Mouse (Mus musculus) cerebellum, postnatal 4 days (tissue): ENCODE data around the gene Cyp4a12b.
"Not testable (repeated sequence)": the region's sequence is repeated elsewhere in the genome, so short reads cannot be mapped to it uniquely, and the experiment has no call there.

ENCODE experiments used
- DNase-seq, 2 experiments: peaks; one replicate each; pipeline ENCODE4 v3.0.0; 2022; ENCODE audit warnings: low spot score in 2 of 2, mixed read lengths in 1 of 2

Gene Cyp4a12b

DNA sequence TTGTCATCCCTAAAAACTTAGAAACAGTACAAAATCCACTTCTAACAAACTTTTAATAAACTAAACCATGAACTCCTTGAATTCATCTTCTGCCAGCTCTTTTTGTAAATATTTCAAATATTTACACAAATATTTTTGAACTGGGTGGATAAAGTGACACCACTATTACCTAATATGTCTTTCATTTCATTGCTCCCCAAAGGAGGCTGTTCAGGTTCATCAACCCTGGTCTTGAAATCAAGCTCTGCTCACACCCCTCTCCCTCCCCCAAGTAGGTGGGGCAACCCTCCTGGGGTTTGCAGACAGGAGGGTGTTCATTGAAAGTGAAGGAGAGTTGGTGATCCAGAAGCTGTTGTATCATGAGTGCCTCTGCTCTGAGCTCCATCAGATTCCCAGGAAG lies at the start of gene Cyp4a12b:
Gene Cyp4a12b (plus strand): TSS at position 301 of the 400 bp plus-strand sequence.
- DNase-seq: not testable (repeated sequence)

DNA sequence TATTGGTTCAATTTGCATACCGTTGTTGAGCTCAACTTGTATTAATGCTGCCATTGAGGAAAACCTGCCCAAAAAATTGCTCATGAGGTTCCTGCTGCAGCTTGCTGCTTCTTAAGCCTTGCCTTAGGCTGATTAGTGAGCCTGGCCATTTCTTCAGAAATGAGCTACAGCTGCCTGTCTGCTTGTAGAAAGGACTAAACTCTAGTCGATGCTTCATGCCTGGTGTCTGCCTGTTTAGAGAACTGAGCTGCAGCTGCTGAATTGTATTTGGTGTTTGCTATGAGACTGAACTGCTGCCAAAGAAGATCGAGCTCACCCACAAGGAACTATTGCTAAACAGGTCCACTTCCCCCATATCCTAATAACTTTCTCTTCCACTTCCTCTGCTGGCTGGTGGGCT lies 45.8 kb upstream of the Cyp4a12b start:
- DNase-seq: not testable (repeated sequence)

DNA sequence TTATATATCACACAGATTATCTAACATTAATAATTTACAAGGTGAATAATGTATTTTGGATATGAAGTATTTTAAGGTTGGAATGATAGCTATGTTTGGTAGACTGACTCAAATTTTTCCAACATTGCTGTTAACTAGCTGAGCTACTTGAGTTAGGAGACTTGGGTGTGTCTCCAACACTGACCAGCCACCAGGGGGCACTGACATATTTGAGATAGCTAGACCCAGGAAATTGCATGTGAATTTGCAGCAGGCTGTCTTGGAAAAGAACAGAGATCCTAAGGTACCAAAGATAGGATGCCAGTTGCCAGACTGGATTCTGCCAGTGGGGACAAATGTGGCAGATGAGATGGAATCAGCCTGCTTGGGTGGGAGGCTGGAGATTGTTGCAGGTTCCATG lies 43.4 kb upstream of the Cyp4a12b start:
- DNase-seq: not testable (repeated sequence)

DNA sequence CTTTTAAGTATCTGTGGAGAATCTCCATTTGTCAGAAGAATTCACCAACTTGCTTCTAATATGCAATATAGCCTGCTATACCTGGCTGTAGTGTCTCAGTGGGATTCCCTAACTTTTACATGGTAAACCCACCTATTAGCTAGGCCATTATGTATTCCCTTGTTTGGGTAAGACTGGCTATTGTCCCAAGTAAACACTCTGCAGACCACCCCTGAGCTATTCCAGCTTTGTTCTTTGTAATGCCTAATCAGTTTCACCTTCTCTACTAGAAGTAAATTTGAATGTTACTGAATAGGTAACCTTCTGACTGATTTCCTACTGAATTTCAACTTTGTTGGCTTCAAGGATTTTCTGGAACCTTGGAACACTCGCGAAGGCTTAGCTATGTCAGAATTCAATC lies 15.2 kb upstream of the Cyp4a12b start:
- not testable (repeated sequence) for DNase-seq

DNA sequence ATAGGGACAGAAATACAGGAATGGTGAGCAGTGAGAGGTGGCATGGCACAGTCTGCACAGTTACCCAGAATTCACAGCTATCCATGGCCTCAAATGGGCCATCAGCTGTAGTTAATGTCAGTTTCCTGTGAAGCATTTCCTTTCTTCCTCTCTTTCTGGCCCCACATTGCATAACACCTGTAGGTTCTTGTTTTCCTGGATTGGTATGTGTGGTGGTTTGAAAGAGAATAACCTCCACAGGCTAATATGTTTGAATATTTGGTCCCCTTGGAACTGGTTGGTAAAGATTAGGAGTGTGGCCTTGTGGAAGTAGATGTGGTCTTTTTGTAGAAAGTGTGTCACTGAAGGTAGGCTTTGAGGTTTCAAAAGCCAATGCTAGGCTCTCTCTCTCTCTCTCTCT lies 14.5 kb upstream of the Cyp4a12b start:
- DNase-seq: not testable (repeated sequence)

DNA sequence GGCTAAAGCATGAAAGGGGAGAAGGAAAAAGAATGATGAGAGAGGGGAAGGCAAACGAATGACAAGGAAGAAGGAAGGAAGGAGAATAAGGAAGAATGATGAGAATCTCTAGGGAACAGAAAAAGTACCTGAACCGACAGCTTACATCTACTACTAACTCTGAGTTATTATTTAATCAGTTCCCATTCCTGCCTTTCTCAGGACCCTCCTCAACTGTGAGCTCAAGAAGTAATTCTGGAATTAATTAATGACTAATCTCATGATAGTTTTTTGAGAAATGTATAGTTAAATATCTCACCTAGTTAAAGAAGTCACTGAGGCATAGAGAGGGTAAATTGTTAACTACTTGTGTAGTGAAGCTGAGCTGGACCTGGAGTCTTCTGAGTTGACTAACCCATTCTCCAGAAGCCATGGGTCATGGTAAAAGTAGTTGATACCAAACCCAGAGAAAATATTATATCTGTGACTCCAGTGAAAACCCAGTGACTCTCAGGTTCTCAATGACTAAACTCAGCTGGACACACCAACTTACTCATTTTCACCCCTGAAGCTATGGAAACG lies 39.2 kb downstream of the Cyp4a12b start:
- DNase-seq: no peak

DNA sequence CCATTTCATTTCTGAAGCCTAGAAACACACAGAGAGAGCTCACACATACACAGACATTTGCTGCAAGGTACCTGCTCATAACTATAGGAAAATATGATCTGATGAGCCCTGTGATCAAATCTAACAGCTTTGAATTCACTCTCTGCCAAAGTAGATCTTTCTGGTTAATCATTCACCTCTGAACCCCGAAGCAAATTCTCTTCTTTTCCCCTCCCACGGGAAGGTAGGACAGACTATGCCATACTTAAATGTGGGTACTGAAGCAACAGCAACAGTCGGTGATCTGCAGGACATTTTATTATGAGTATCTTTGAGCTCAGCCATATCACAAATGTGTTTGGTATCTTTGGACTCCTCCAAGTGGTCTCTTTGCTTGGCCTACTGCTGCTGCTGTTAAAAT lies 40.9 kb downstream of the Cyp4a12b start, which contains the start of gene Cyp4a30b:
Gene Cyp4a30b (plus strand): TSS at position 301 of the 400 bp plus-strand sequence.
- no peak for DNase-seq

DNA sequence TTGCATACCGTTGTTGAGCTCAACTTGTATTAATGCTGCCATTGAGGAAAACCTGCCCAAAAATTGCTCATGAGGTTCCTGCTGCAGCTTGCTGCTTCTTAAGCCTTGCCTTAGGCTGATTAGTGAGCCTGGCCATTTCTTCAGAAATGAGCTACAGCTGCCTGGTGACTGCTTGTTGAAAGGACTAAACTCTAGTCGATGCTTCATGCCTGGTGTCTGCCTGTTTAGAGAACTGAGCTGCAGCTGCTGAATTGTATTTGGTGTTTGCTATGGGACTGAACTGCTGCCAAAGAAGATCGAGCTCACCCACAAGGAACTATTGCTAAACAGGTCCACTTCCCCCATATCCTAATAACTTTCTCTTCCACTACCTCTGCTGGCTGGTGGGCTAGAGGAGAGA lies 62.2 kb downstream of the Cyp4a12b start:
- not testable (repeated sequence) for DNase-seq

DNA sequence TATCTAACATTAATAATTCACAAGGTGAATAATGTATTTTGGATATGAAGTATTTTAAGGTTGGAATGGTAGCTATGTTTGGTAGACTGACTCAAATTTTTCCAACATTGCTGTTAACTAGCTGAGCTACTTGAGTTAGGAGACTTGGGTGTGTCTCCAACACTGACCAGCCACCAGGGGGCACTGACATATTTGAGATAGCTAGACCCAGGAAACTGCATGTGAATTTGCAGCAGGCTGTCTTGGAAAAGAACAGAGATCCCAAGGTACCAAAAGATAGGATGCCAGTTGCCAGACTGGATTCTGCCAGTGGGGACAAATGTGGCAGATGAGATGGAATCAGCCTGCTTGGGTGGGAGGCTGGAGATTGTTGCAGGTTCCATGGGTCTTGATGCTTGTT lies 64.6 kb downstream of the Cyp4a12b start:
- not testable (repeated sequence) for DNase-seq

DNA sequence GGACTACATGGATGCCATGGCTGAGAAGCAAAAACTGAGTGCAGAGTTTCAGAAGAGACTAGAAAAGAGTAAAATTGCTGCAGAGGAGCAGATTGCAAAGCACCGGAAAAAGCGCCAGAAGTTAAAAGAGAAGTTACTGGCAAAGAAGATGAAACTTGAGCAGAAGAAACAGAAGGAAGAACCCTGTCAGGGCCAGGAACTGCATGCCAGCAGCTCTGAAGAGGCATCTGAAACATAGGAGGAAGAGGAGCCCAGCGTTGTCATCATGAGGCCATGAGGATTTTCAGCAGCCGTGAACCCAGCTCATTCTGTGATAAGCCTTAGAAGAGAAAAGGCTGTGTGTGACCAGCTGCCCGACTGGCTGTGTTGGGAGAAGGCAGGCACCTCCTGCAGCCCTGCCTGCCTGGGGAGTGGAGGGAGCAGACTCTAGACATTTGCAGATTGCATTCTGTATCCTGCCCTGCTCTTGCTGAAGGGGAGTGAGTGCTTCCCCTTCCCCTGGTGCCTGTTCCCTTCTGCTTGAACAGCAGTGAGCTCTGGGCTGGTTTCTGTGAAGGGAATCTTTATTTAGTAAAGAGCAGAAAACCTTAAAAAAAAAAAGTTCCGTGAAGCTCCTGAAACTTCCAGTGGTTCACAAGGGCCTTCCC lies 69.7 kb downstream of the Cyp4a12b start:
- no peak for DNase-seq
